Mouse (Mus musculus) forebrain, embryonic 11.5 days (tissue): ENCODE measurements around the gene Allc. TPM values are rescaled to one million over a fixed set of nuclear protein-coding genes. Genes with fewer than 3 reads are reported as not detected.

Experiments used
- ATAC-seq: fragments of 200-750 bp; cut with Nextera tagmentation; replicated peaks from 2 replicates; pipeline ENCODE4 v1.8.0; 2017; ENCODE audit warnings: moderate TSS enrichment; ENCODE audit not compliant: low FRiP score
- DNase-seq: peaks from one replicate; pipeline ENCODE4 v3.0.0-alpha.2; 2017; ENCODE audit warnings: low spot score
- H3K27ac ChIP-seq: fragments of 300-500 bp; sonication (generic); 2 replicates; pipeline ENCODE4 v1.5.1; 2014; ENCODE audit warnings: low read depth, low read length
- H3K27me3 ChIP-seq: fragments of 300-500 bp; sonication (generic); 2 replicates; pipeline ENCODE4 v1.6.1; 2014; ENCODE audit warnings: mild to moderate bottlenecking, low read length, mixed read lengths; ENCODE audit not compliant: control insufficient read depth, insufficient read depth
- H3K36me3 ChIP-seq: fragments of 300-500 bp; sonication (generic); 2 replicates; pipeline ENCODE4 v1.6.1; 2014; ENCODE audit warnings: mild to moderate bottlenecking, low read length, moderate library complexity, mixed read lengths; ENCODE audit not compliant: control insufficient read depth, insufficient read depth
- H3K4me1 ChIP-seq: fragments of 300-500 bp; sonication (generic); replicated peaks from 2 replicates; pipeline ENCODE4 v1.6.1; 2014; ENCODE audit warnings: low read length, mixed read lengths; ENCODE audit not compliant: control insufficient read depth, insufficient read depth
- H3K4me2 ChIP-seq: fragments of 300-500 bp; sonication (generic); 2 replicates; pipeline ENCODE4 v1.6.1; 2014; ENCODE audit warnings: low read depth, mild to moderate bottlenecking, low read length, moderate library complexity, mixed read lengths; ENCODE audit not compliant: severe bottlenecking
- H3K4me3 ChIP-seq: fragments of 300-500 bp; sonication (generic); 2 replicates; pipeline ENCODE4 v1.5.1; 2014; ENCODE audit warnings: low read depth, low read length
- H3K9ac ChIP-seq: fragments of 300-500 bp; sonication (generic); 2 replicates; pipeline ENCODE4 v1.6.1; 2014; ENCODE audit warnings: low read length
- H3K9me3 ChIP-seq: fragments of 300-500 bp; sonication (generic); 2 replicates; pipeline ENCODE4 v1.6.1; 2016; ENCODE audit warnings: low read length, mixed read lengths; ENCODE audit not compliant: control insufficient read depth
- WGBS: fragments of 180-500 bp; shearing (Covaris S2); extraction: QIAGEN DNeasy Blood & Tissue Kit; methylation state at CpG from one replicate; pipeline ENCODE4 v1.1.7; 2014; 5-methylcytosine and 5-hydroxymethylcytosine counted together
- polyA plus RNA-seq: library from polyadenylated mRNA; unstranded; fragments of >200 nt; fragmentation: Nextera tagmentation; extraction: Ambion mirVana; gene quantifications from 2 replicates; pipeline ENCODE4 v1.2.1, GENCODE M21; 2014

Gene Allc
- not detected in 2 replicates for polyA plus RNA-seq

DNA sequence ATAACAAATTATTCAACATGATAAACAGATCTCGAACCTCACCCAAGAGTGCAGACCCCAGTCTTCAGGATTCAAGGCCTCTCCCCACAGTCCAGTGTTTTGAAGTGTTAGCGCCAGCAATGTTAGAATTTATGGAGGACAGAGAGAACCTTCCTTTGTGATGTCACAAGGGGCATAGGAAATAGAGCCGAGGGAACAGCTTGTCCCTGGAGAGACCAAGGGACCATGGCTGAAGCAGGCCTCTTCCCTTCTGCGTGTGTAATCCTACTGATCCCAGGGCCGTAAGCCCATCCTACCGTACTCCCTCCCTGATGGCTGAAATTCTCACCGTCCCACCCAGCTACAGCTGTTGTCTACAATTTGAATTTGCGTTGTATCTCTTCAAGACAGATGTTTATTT is at the start of gene Allc:
Allc (minus strand) TSS at position 101 of the 400 bp plus-strand sequence.
- WGBS: 92% methylated on average over 8 of the region's 8 CpGs
- no peaks in the 10 kb centered on the region for H3K36me3 ChIP-seq
- DNase-seq (no peak), ATAC-seq (no peak)
- no peak within 1 kb of the TSS for H3K4me2 ChIP-seq
- no peaks in the 10 kb centered on the region for H3K4me1 ChIP-seq
- H3K4me3 ChIP-seq: no peak within 1 kb of the TSS
- no peaks in the 10 kb centered on the region for H3K9me3 ChIP-seq
- H3K27me3 ChIP-seq: no peaks in the 10 kb centered on the region
- H3K9ac ChIP-seq: no peak within 1 kb of the TSS
- H3K27ac ChIP-seq: no peak within 1 kb of the TSS

GRCm38 (mm10) chr12:28628436-28628835 is 46.1 kb upstream of the Allc start:
- no peaks in the 10 kb centered on the region for H3K27me3 ChIP-seq
- no peak overlapping the region for H3K4me3 ChIP-seq
- DNase-seq (no peak), ATAC-seq (no peak)
- no peaks in the 10 kb centered on the region for H3K9me3 ChIP-seq
- H3K4me2 ChIP-seq: no peak overlapping the region
- no peak overlapping the region for H3K9ac ChIP-seq
- WGBS: 89% methylated on average over 2 of the region's 2 CpGs
- H3K36me3 ChIP-seq: peaks cover 36% of the 10 kb centered on the region
- no peak overlapping the region for H3K27ac ChIP-seq
- H3K4me1 ChIP-seq: peaks cover 1% of the 10 kb centered on the region; the same call in 1 of the 2 replicates

GRCm38 (mm10) chr12:28627092-28627491 is 44.8 kb upstream of the Allc start:
- ATAC-seq (no peak), DNase-seq (no peak)
- H3K4me1 ChIP-seq: no peaks in the 10 kb centered on the region
- WGBS: 84% methylated on average over 4 of the region's 4 CpGs
- no peak overlapping the region for H3K27ac ChIP-seq
- no peak overlapping the region for H3K9ac ChIP-seq
- no peak overlapping the region for H3K4me3 ChIP-seq
- no peaks in the 10 kb centered on the region for H3K27me3 ChIP-seq
- H3K4me2 ChIP-seq: no peak overlapping the region
- H3K36me3 ChIP-seq: peaks cover 23% of the 10 kb centered on the region
- no peaks in the 10 kb centered on the region for H3K9me3 ChIP-seq

- Histone ChIP-seq H3K27ac (no peak overlapping the region), H3K4me1 (no peaks in the 10 kb centered on the region), H3K9me3 (no peaks in the 10 kb centered on the region), H3K9ac (no peak overlapping the region), H3K36me3 (peaks cover 11% of the 10 kb centered on the region; the same call in 1 of the 2 replicates), H3K4me2 (no peak overlapping the region), H3K27me3 (no peaks in the 10 kb centered on the region), H3K4me3 (no peak overlapping the region)
- 84% methylated on average over 7 of the region's 7 CpGs for WGBS
- no peak for ATAC-seq
- no peak for DNase-seq
These were observed 43.1 kb upstream of the Allc start for GRCm38 (mm10) chr12:28625407-28625806.

GRCm38 (mm10) chr12:28624251-28624650 is 41.9 kb upstream of the Allc start:
- H3K9me3 ChIP-seq: no peaks in the 10 kb centered on the region
- peaks cover 1% of the 10 kb centered on the region; the same call in 1 of the 2 replicates for H3K36me3 ChIP-seq
- WGBS: 84% methylated on average over 2 of the region's 2 CpGs
- DNase-seq (no peak), ATAC-seq (no peak)
- no peaks in the 10 kb centered on the region for H3K27me3 ChIP-seq
- no peak overlapping the region for H3K27ac ChIP-seq
- no peaks in the 10 kb centered on the region for H3K4me1 ChIP-seq
- no peak overlapping the region for H3K9ac ChIP-seq
- H3K4me2 ChIP-seq: no peak overlapping the region
- no peak overlapping the region for H3K4me3 ChIP-seq

- WGBS: 69% methylated on average over 5 of the region's 5 CpGs
- Histone ChIP-seq H3K4me3 (no peak within 1 kb of the TSS), H3K4me1 (no peaks in the 10 kb centered on the region), H3K9me3 (no peaks in the 10 kb centered on the region), H3K4me2 (no peak within 1 kb of the TSS), H3K27ac (no peak within 1 kb of the TSS), H3K36me3 (no peaks in the 10 kb centered on the region), H3K27me3 (no peaks in the 10 kb centered on the region), H3K9ac (no peak within 1 kb of the TSS)
- DNase-seq (no peak), ATAC-seq (no peak)
These were observed 40.9 kb upstream of the Allc start, which contains the start of gene Colec11 for GRCm38 (mm10) chr12:28623195-28623594. Gene Colec11 (minus strand): TSS chr12:28623377.

GRCm38 (mm10) chr12:28622641-28623040 is 40.3 kb upstream of the Allc start:
- DNase-seq: no peak
- H3K9ac ChIP-seq: no peak overlapping the region
- H3K4me2 ChIP-seq: no peak overlapping the region
- H3K36me3 ChIP-seq: no peaks in the 10 kb centered on the region
- no peaks in the 10 kb centered on the region for H3K4me1 ChIP-seq
- ATAC-seq: no peak
- H3K27me3 ChIP-seq: no peaks in the 10 kb centered on the region
- H3K9me3 ChIP-seq: no peaks in the 10 kb centered on the region
- no peak overlapping the region for H3K27ac ChIP-seq
- no peak overlapping the region for H3K4me3 ChIP-seq
- WGBS: 80% methylated on average over 1 of the region's 1 CpGs

GRCm38 (mm10) chr12:28622167-28622532 is 39.8 kb upstream of the Allc start:
- H3K27me3 ChIP-seq: no peaks in the 10 kb centered on the region
- H3K36me3 ChIP-seq: no peaks in the 10 kb centered on the region
- DNase-seq (no peak), ATAC-seq (no peak)
- no peaks in the 10 kb centered on the region for H3K9me3 ChIP-seq
- H3K4me1 ChIP-seq: no peaks in the 10 kb centered on the region
- H3K9ac ChIP-seq: no peak overlapping the region
- H3K4me3 ChIP-seq: no peak overlapping the region
- no peak overlapping the region for H3K4me2 ChIP-seq
- WGBS: 58% methylated on average over 5 of the region's 5 CpGs
- no peak overlapping the region for H3K27ac ChIP-seq

GRCm38 (mm10) chr12:28621451-28622166 is 39.3 kb upstream of the Allc start:
- no peak for ATAC-seq
- Histone ChIP-seq H3K9ac (no peak overlapping the region), H3K4me1 (no peaks in the 10 kb centered on the region), H3K4me2 (no peak overlapping the region), H3K27me3 (no peaks in the 10 kb centered on the region), H3K4me3 (no peak overlapping the region), H3K27ac (no peak overlapping the region), H3K36me3 (no peaks in the 10 kb centered on the region), H3K9me3 (no peaks in the 10 kb centered on the region)
- DNase-seq: no peak
- 52% methylated on average over 7 of the region's 7 CpGs for WGBS
